Mouse (Mus musculus) yolk sac, embryonic 10.5 days (tissue): ENCODE measurements around the gene Mapkapk5.
A peak's percentile ranks its signal among the peaks of the same experiment; 100 is the strongest.

Experiments
- DNase-seq: peaks from one replicate; pipeline ENCODE4 v3.0.0-alpha.2; 2017; ENCODE audit warnings: low spot score

The Mapkapk5 gene

DNA sequence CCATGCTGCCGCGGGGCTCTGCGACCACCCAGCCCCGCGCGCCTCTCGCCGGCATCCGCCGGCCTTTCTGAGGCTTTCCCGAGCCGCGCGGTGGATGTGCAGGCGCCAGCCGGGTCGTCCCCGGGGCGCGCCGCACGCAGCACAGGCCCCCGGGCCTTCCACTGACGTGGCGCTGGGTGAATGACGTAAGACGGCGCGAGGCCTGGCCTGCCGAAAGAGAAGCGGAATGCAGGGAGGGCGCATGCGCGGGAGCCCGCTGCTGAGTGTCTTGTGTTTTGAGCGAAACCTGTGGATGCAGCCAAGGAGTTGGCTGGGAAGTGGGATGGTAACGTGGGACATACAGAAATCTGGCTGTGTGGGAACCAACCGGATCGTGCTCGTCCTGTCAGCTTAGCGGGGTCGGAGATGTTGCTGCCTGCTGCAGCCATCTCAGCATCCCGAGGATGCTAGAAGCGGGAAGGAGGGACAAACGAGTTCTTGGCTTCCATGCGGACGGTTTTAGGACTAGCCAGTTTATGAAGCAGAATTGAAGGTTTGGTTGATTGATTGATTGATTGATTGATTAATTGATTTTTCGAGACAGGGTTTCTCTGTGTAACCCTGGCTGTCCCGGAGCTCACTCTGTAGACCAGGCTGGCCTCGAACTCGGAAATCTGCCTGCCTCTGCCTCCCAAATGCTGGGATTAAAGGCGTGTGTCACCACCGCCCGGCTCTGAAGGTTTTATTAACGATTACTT is at the start of gene Mapkapk5:
Mapkapk5 (minus strand) TSS at position 113 of the 737 bp plus-strand sequence.
- peak; percentile 94 for DNase-seq

- DNase-seq = no peak
Observed at GRCm38 (mm10) chr5:121594714-121595313, 49.1 kb upstream of the Mapkapk5 start.

- peak; percentile 88 for DNase-seq
Observed at GRCm38 (mm10) chr5:121593451-121594401, 48.0 kb upstream of the Mapkapk5 start, which contains the start of gene Aldh2. Aldh2 (minus strand) TSS chr5:121593824.

DNA sequence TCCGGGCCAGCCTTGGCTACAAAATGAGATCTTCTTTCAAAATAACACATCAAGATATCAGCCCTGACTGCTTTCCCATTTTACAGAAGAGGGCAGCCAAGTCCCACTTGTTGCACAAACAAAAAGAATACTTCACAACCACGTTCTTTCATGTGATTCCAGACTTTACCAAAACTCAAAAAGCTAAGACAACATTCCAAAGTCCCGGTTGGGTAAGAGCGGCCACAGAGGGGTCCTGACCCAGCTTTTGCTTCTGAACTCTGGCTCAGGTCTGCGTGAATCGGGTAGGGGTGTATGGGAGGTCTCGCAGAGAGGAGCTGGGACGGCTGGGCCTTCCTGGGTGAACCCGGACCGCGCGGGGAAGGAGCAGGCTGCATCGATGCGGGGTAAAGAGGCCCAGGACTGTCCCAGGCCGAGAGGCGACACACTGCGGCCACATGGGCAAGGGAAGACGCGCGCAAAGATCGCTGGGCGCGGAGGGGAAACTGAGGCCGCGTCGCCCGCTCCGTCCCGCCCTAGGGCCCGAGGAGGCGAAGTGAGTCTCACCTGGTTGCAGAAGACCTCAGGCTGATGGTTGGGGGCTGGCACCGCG is 47.2 kb upstream of the Mapkapk5 start:
- peak; percentile 44 for DNase-seq

GRCm38 (mm10) chr5:121592064-121592815 is 46.5 kb upstream of the Mapkapk5 start:
- DNase-seq = no peak

DNA sequence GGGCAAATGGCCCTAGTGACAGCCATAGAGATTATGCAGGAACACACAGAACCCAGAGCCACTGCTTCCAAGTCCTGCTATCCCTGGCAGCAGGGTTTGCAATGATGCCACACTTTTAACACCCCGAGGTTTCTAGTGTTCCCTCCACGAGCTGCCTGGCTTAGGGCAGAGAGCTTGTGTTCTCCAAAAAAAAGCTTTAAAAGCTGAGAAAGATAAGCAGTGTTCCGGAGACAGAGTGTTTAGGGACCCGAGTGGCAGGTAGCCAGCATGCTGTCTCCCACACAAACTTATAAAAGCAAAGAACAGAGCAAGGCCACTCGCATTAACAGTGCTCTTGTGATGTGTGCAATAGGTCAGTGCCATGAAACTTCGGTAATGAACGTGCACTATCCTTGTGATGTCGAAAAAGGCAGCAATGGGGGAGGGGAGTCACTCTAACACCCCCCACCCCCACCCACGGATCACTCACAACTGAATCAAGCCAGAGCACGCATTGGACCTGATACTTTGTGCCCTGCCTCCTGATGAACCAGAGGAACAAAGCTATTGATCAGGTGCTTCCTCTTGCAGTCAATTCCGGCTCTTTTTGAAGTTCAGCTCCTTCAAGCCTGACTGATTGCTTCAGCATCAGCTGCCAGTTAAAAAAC is 45.8 kb upstream of the Mapkapk5 start:
- no peak for DNase-seq

DNA sequence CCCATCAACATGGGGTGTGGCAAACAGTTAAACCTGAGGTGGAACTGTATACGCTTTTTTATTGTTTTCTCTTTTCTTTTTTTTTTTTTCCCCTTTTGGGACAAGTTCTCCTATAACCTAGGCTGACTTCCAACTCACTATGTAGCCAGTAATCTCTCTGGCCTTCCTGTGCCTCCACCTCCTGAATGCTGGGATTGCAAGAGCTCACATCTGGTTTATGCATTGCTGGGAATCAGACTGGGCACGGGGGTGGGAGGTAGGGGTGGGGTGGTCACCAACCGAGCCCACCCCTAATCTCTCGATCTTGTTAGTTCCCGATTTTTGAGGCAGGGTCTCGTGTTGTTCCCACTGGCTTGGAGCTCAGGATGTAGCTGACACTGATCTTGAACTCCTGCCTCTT is 44.2 kb upstream of the Mapkapk5 start:
- no peak for DNase-seq

- no peak for DNase-seq
Observed at GRCm38 (mm10) chr5:121586400-121587039, 40.8 kb upstream of the Mapkapk5 start.

DNA sequence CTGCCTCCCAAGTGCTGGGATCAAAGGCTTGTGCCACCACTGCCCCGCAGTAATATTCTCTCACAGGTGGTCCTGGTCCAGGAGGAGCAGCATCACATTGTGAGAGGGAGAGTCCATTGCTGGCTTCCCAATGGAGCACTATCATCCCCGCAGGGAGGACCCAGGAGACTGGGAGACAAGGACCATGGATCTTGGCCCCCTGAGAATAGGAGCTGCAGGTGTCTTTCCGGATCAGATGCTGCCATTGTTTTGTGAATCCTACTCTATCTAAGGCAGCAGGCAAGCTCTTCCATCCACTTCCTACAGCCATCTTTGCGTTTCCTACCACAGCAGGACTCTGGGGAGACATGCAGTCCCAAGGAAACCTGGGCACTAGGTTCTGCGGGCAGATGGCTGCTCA is 40.0 kb upstream of the Mapkapk5 start:
- DNase-seq = no peak

GRCm38 (mm10) chr5:121585005-121585404 is 39.3 kb upstream of the Mapkapk5 start:
- DNase-seq = no peak

DNA sequence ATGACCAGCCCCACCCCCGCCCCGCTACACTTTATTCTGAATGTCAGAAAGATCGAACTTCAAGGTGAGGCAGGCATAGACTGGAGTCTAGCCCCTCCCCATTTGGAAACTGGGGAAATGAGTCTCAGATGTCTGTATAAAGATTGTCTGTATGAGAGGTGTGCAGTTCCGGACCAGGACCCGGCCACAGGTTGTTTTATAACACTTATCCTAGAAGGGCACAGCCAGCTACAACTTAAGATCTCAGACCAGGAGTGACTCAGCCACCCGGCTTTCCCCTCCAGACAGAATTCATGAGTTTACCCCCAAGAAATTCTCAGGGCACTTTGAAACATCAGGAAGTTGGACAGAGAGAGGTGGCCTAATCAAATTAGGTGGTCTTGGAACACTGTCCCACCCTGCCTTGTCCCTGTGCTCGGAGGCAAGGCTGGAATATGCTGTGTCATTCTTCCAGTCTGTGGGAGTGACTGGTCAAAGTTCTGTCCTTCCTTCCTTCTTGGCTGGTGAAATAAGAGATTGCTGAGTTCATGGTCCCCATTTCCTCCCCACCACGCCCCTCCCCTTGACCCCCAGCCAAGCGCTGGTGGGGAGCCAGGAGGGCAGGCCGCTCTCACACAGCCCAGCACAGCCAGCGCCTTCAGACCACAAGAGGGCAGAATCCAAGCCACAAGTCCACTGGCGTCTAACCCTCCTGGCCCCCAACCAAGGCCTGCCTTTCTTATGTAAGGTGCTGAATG is 38.2 kb upstream of the Mapkapk5 start:
- peak; percentile 88 for DNase-seq

DNA sequence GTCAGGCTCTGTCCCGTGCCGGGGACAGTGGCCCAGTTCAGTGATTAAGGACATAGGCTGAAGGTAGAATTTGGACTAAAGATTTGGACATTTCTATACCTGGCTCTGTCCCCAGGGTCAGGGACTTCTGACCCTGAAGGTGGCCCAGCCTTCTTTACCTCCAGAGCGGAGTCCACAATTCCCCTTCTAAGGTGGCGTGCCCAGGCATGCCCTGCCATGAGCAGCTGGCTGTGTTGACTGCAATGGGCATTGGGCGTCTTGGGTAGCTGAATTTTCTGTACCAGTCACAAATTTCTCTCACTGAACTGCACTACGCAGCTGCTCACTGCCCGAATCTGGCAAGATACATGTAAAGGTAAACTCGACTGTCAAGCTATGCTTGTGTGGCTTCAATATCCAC is 36.2 kb upstream of the Mapkapk5 start:
- DNase-seq = no peak

GRCm38 (mm10) chr5:121576927-121577488 is 31.3 kb upstream of the Mapkapk5 start:
- no peak for DNase-seq

- DNase-seq = no peak
Observed at GRCm38 (mm10) chr5:121575867-121576266, 30.2 kb upstream of the Mapkapk5 start.

GRCm38 (mm10) chr5:121574145-121574544 is 28.4 kb upstream of the Mapkapk5 start:
- DNase-seq = no peak

- no peak for DNase-seq
Observed at GRCm38 (mm10) chr5:121570787-121571186, 25.1 kb upstream of the Mapkapk5 start.

DNA sequence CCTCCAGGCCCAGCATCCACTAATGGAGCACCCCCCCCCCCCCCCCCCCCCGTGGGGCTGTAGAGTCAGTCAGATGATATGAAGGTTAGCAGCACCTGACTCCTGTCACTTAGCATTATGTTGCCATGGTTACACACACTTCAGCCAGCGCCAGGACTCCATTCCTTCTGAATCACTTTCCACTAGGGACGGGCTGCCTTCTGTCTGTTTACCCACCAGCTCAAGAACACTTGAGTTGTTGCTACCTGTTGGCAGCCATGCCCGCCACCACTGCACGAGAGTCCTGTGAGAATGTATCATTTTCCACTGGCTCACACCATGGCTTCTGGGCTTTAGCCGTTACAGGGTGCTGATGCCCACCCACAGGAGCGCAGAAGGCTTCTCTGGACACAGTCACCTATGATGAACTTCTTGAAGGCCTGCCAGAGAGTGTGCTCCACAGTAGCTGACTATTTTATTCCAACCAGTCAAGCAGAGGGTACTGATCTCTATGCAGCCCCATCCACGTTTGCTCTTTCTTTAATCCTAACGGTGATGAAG is 24.2 kb upstream of the Mapkapk5 start:
- no peak for DNase-seq

DNA sequence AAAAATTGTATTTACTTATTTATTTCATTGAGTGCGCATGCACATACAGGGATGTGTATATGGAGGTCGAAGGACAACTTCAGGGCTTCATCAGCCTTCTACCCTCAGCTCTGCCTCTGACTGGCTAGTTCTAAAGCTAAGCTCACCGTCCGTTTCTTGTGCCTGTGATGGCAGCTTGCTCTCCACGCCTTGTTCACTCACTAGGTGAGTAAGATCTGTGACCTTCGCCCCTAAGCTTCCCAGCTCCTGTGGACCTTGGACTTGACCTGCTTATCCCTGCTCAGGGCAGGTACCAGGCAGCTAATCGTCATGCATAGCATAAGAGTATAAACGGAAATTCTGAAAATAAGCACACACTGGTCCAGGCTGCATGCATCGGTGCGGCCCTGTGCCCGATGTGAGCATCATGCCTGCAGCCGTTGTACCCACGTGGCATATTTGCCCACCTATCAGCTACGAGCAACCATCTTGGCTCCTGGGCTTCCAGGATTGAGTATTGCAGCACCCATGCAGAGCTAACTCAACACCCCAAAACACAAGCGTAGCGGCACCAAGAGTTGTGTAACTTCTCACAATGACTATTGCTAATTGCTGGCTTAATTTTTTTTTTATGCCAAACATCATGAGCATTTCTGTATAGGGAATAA is 20.5 kb upstream of the Mapkapk5 start:
- peak; percentile 75 for DNase-seq
